Mouse (Mus musculus) olfactory bulb, adult 2 months (tissue): ENCODE measurements around the gene Lrmda. TPM values are rescaled to one million over a fixed set of nuclear protein-coding genes. Genes with fewer than 3 reads are reported as not detected.

Source experiments
- H3K27ac ChIP-seq: fragments of 200-500 bp; 2 replicates; pipeline ENCODE4 v1.5.1; 2012; ENCODE audit warnings: low read depth, low read length; ENCODE audit not compliant: insufficient read depth
- H3K4me1 ChIP-seq: fragments of 200-500 bp; 2 replicates; pipeline ENCODE4 v1.6.1; 2012; ENCODE audit warnings: low read length; ENCODE audit not compliant: control insufficient read depth, insufficient read depth
- H3K4me3 ChIP-seq: fragments of 200-500 bp; 2 replicates; pipeline ENCODE4 v1.5.1; 2012; ENCODE audit warnings: mild to moderate bottlenecking, low read depth, low read length, moderate library complexity; ENCODE audit not compliant: insufficient read depth
- CTCF ChIP-seq: fragments of 200-500 bp; IDR thresholded peaks from 2 replicates; pipeline ENCODE4 v1.5.1; 2012; ENCODE audit warnings: low read depth, mild to moderate bottlenecking, low read length, moderate library complexity; ENCODE audit not compliant: insufficient read depth
- POLR2A ChIP-seq: fragments of 200-500 bp; IDR thresholded peaks from 2 replicates; pipeline ENCODE4 v1.6.1; 2012; ENCODE audit warnings: mild to moderate bottlenecking, low read depth, low read length, moderate library complexity; ENCODE audit not compliant: insufficient read depth
- WGBS: fragments of 180-500 bp; shearing (Covaris S2); methylation state at CpG from one replicate; pipeline ENCODE4 v1.1.7; 2018; 5-methylcytosine and 5-hydroxymethylcytosine counted together
- polyA plus RNA-seq: library from polyadenylated mRNA; stranded (reverse); fragments of >200 nt; gene quantifications from 2 replicates; pipeline ENCODE4 v1.2.4, GENCODE M21; 2012; ENCODE audit warnings: low replicate concordance; ENCODE audit not compliant: missing spikeins, insufficient read depth, insufficient read length

The Lrmda gene
- polyA plus RNA-seq, 1 experiment = not detected

DNA sequence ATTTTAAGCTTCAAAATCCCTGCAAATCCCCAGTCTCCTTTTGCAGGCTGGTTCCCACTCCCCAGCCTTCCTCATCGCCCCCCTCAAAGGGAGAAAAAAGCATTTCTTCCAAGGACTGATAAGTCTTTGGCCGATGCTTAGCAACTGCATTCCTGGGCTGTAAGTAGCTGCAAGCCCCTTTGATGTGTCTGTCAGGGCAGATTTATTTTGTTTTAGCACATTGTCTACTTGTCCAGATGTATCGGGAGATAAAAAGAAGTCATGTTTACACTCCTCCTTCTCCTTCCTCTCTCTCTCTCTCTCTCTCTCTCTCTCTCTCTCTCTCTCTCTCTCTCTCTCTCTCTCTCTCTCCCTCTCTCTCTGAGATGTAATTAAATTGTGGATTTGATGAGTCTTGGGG is 787.8 kb downstream of the Lrmda start:
- no peak for TF ChIP-seq POLR2A
- no peak for TF ChIP-seq CTCF
- Histone ChIP-seq H3K4me1 (no peaks in the 10 kb centered on the region), H3K4me3 (no peak overlapping the region), H3K27ac (no peak overlapping the region)
- WGBS = 51% methylated on average over 3 of the region's 3 CpGs

DNA sequence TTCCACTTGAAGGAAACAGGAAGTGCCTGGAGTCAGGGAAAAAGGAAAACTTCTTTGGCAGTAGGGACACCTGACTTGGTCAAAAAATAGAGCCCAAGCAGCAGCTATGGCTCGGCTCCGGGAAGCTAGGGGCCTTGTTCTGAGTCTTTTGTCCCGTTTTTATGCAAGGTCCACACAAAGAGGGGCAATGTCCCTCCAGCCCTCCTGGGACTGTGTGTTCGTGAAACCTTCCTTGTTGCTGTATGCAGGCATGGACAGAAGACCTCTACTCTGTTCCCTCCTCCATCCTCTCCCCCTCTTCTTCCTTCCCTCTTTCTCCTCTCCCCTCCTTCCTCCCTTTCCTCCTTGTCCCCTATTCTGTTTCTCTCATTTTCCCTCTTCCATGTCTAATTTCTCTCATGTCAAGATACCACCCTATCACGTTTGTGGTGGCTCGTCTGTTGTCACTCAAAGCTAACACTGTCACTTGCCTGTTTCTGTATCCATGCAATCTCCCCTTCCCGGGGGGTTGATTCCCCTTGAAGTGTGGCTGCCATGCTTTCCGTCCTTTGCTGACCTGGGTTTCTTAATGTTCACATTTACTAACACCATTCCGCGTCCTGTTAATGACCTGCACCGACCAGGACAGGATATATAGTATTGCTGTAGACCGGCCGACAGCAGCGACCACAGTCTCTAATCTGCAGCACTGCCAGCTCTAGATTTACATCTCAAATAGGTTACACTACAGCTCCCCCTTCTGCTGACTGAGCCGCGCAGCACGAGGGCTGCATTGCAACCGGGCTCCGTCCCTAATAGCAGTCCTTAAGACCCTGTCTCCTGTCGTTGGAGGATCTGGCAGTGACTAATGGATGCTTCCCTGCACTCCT is 788.4 kb downstream of the Lrmda start:
- WGBS = 6% methylated on average over 20 of the region's 20 CpGs
- no peak overlapping the region for H3K27ac ChIP-seq
- H3K4me1 ChIP-seq = no peaks in the 10 kb centered on the region
- no peak overlapping the region for H3K4me3 ChIP-seq
- TF ChIP-seq POLR2A (no peak), CTCF (no peak)

- TF ChIP-seq CTCF = no peak
- no peak for TF ChIP-seq POLR2A
- H3K4me3 ChIP-seq = no peak overlapping the region
- WGBS = 44% methylated on average over 5 of the region's 5 CpGs
These were observed 789.2 kb downstream of the Lrmda start for GRCm38 (mm10) chr14:22808595-22809166.

DNA sequence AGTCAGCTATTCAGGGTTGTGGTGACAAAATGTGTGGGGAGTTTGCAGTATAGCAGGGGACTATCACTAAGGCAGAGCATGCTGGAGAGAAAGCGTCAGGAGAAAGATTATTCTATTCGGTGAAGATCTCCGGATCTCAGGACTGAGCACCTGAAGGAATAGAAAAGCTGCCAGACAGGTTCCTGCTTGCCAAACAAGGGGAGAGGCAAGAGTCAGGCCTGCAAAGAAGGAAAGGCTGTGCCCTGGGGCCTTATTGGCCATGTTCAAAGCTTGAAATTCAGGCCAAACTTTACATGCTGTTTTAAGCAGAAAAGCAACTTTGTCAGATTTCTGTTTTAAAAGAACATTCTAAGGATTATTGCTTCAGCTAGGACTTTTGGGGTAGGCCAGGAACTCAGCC is 789.7 kb downstream of the Lrmda start:
- no peaks in the 10 kb centered on the region for H3K4me1 ChIP-seq
- 85% methylated on average over 3 of the region's 3 CpGs for WGBS
- TF ChIP-seq POLR2A (no peak), CTCF (no peak)

More at GRCm38 (mm10) chr14:22808595-22809166, 789.2 kb downstream of the Lrmda start:
- H3K4me1 ChIP-seq = no peaks in the 10 kb centered on the region
- H3K27ac ChIP-seq = no peak overlapping the region

GRCm38 (mm10) chr14:22810531-22810930 is 791.0 kb downstream of the Lrmda start:
- WGBS = 89% methylated on average over 1 of the region's 1 CpGs
- TF ChIP-seq CTCF (no peak), POLR2A (no peak)
- Histone ChIP-seq H3K27ac (no peak overlapping the region), H3K4me3 (no peak overlapping the region), H3K4me1 (no peaks in the 10 kb centered on the region)

More for the DNA sequence above, 789.7 kb downstream of the Lrmda start:
- no peak overlapping the region for H3K4me3 ChIP-seq
- no peak overlapping the region for H3K27ac ChIP-seq

- no peaks in the 10 kb centered on the region for H3K4me1 ChIP-seq
- WGBS = 83% methylated on average over 6 of the region's 6 CpGs
These were observed 793.3 kb downstream of the Lrmda start for GRCm38 (mm10) chr14:22812824-22813223.

DNA sequence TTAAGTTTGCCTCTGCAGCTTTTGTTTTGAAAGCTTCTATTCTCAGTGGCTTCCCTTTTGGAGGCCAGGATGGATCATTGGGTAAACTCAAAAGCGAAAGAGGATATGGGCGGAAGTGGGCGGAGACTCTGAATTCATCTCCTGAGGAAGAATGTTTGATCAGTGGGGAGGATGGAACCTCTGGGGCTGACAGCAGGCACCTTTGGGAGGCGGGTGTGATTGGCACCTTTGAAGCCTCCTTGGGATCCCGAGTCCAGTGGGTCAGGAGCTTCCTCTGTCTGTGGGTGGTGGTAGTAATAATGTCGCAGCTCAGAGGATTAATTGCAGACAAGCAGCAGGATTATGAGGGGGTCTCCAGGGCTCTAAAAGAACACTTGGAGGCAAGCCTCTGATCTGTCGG is 793.9 kb downstream of the Lrmda start:
- Histone ChIP-seq H3K27ac (no peak overlapping the region), H3K4me1 (no peaks in the 10 kb centered on the region), H3K4me3 (no peak overlapping the region)
- TF ChIP-seq POLR2A = no peak
- no peak for TF ChIP-seq CTCF
- 58% methylated on average over 7 of the region's 7 CpGs for WGBS

More at GRCm38 (mm10) chr14:22812824-22813223, 793.3 kb downstream of the Lrmda start:
- no peak for TF ChIP-seq POLR2A
- TF ChIP-seq CTCF = no peak
- Histone ChIP-seq H3K27ac (no peak overlapping the region), H3K4me3 (no peak overlapping the region)

DNA sequence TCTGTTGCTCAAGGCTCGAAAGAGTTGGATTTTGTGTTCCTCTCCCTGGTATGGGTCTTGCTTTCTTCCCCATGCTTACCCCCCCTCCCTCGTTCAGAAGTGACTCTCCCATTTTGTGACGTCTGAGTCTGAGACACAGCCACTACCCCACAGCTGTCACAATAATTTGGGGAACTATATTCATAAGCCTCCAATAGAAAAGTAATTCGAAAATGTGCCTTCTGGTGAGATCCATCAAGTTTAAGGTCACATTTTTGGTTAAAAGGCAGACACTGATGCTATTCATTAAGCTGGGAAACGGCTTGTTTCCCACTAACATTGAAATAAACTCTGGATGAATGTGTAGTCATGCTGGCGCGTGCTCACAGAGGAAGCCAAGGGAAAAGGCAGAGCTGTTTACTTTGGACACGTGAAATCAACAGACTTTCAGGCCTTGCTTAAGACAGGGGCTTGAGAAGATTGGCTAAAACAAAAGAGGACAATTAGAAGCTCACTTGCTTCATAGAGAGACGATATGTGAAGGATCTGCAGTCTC is 795.4 kb downstream of the Lrmda start:
- H3K4me3 ChIP-seq = no peak overlapping the region
- 74% methylated on average over 9 of the region's 9 CpGs for WGBS
- no peak for TF ChIP-seq CTCF
- no peak for TF ChIP-seq POLR2A

More for the DNA sequence above, 795.4 kb downstream of the Lrmda start:
- H3K4me1 ChIP-seq = no peaks in the 10 kb centered on the region
- no peak overlapping the region for H3K27ac ChIP-seq
